Mouse (Mus musculus) urinary bladder, postnatal 14 days (tissue): Measurements from ENCODE around the gene Plac8.

ENCODE experiments used
- DNase-seq: peaks from one replicate; pipeline ENCODE4 v3.0.0; 2021; ENCODE audit warnings: low spot score

The Plac8 gene

DNA sequence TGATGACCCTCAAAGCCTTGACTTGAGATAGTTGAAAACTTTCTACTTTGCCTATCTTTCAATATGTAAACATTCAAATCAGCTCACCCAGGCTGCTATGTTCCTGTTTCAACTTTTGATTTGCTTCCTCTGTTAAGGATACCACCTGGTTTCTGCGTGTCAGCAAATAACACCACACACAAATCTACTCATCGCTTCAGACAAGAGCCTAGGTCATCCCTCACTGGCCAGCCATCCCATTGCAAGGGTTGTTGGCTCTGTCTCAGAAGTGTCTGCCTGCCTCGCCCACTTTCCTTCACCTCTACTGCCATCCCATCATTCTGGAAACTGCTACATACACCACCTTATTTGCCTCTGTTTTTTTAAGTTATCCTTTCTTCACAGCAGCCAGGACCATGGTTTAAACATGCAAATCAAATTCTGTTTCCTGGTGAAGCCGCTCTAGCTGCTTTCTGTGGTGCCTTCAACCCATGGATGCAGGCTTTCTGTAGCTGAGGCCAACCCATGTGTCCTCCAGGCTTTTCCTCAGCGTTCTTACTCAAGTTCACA, 6.9 kb upstream of the Plac8 start:
- no peak for DNase-seq

DNA sequence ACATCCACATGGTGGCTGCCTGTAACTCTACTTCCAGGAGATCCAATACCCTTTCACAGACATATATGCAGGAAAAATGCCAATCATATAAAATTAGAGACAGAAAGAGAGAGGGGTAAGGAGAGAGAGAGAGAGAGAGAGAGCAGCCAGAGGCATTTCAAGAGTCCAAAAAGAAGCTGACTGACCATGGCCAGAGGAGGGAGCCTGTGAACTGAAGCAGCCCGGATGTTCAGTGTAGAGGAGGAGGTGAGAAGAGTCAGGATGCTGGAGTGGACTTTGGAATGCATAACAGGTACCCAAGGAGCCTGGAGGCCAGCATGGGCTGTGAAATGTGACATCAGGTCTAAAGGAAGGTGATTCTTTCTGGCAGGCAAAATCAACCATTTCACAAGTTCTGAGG, 2.7 kb upstream of the Plac8 start:
- DNase-seq: no peak

DNA sequence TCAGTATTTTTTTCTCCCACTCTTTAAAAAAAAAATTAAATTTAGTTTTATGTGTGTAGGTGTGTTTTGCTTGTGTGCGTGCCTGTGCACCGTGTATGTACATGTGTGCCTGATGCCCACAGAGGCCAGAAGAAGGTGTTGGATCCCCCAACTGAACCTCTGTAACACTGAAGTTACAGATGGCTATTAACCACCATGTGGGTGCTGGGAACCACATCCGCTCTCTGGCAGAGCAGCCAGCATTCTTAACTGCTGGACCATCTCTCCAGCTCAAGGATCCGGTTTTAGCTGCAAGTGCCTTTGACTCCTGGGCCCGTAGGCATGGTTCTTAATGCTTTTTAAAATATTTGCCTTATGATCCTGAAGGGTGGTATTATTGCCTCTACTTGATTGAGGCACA, 1.2 kb upstream of the Plac8 start:
- no peak for DNase-seq

DNA sequence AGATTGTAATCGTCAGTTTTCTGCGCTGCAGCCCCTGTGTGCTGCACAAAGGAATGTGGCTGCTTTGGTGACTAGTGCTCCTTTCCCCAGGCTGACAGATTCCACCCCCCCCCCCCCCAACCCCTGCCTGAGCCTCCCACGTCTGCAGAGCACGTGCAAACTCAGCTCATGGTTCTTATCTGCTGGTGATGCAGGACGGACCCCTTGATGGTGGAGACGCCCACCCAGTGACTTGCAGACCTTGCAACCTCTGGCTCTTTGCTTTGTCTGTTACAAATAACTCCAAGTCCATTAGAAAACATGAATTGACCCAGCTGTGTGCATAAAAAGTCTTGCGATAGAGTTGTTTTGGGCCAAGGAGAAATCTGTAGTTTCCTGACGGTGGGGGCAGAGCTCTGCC, 1.3 kb downstream of the Plac8 start:
- DNase-seq: no peak

DNA sequence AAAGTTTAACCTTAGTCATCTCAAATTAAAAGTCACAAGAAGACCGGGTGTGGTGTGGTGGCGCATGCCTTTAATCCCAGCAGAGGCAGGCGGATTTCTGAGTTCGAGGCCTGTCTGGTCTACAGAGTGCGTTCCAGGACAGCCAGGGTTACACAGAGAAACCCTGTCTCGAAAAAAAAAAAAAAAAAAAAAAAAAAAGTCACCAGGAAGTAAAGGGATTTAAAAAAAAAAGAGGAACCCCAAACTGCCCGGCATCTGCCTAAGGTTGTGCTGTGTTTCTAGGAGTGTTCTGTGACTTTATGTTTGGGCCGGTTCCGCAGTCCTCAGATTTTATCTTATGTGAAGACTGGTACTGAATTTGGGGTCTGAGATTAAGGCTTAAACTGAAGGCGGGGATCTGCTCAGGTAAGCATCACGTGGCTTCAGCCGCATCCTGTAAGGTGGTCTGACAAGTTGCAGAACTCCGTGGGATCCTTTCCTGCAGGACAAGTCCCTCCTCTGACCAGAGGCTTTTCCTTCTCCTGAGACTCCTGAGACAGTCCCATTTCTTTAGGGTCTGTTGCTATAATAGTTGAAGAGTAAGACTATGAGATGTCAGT, 1.9 kb downstream of the Plac8 start:
- DNase-seq: no peak

DNA sequence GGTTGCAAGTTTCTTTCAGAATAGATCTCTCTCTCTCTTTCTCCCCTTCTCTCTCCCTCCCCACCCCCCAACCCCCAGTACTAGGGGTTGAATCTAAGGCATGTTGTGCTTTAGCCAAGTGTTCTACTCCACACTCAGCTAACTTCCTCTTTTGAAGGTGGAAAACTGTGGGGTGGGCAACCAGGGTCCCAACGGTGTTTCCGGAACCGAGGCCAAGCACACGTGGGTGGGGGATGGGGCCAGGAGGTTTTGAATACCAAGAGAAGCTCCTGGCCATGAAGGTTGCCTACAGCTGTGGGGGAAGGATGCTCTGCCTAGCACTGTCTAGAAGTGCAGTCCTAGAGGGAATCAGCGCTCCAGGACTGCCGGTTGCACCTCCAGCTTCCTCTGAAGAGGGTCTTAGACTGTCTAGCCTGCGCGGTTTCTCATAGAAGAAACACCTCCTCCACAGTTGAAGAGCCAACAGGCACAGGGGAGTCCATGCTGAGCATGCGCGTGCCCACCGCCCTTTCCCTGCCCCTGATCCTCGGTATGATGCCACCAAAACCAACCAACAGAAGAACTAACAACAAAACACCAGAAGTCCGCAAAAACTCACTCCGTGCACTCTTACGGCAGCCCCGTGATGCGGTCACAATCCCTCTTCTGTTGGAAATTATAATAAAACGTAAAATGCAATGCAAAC, 2.7 kb downstream of the Plac8 start:
- DNase-seq: no peak

DNA sequence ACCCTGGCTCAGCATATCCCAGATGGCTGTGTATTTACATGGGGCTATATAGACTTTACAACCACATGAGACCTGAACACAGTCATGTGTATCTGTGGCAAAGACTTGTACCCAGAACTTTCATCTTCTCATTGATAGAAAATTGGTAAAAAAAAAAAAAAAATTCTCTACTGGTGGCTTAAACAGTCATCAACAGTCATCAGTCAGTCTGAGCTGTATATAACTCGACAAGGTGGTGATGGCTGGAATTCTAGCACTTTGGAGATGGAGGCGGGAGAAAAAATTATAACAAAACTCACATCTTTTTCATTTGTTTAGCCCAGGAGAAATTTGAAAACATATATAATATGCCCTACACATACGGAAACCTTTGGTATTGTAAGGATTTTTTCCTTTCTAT, 3.2 kb downstream of the Plac8 start:
- no peak for DNase-seq

DNA sequence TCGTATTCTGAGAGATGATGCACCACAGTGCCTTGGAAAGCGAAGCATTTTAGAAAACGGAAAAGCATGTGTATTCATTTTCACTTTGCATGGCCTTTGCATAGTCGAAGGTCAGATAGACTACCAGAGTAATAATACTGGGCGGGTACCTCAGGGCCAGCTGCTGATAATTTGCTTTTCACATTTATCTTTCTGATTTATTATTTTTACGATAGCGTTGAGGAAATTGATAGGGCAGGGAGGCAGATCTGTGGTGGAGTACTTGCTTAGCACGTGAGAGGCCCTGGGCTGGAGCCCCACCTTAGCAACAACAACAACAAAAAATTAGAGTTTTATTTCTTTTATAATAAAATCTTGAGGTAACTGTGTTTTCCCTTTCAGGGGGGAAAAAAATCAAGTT, 3.9 kb downstream of the Plac8 start:
- DNase-seq: no peak

DNA sequence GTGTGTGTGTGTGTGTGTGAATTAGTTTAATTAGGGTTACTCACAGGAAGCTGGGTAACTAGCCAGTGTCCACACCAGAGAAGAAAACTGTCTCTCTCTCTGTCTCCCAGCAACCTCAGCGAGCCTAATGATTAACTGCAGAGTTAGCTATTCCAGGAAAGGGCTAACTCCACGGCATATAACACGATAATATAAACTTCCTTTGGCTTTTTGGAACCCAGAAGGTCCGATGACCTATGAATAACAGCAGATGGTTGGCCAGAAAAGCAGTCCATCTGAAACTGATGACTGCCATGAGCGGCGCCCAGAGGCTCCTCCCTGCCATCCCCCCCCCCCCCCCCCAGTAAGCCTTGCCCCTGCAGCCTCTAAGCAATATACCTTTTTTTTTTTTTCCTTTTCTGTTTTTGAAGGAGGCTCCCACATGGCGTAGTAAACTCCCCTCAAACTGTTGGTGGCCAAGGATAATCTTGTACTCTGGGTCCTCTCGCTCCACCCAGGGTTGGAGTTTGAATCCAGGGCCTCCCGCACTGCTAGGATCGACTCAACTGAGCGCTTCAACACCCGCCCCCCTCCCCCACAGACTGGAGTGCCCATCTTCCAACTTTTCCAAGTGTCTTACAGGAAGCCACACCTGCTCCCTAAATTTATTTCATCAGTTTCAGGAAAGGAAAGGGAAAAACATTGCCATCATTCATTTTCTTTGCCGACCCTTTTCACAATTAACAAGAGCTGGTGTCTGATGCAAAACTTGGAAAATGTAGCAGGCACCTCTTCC, 4.6 kb downstream of the Plac8 start:
- DNase-seq: no peak

DNA sequence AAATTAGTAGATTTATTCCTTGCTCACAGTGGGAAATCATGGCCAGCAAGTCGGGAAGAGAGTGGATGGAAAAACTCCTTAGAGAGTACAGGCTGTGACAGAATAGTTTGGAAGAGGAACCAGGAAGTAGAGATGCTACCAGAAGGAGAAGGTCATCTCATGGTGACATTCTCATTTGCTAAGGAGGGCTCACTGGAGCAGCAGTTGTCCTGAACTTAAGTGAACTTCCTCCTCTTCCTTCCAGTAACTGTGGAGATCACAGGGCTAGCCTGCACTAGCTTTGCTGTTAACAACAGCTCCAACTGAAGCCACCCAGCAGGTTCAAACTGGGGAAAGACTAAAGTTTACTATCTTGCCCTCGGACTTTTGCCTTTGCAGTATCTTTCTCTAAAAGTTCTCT, 5.2 kb downstream of the Plac8 start:
- DNase-seq: no peak

DNA sequence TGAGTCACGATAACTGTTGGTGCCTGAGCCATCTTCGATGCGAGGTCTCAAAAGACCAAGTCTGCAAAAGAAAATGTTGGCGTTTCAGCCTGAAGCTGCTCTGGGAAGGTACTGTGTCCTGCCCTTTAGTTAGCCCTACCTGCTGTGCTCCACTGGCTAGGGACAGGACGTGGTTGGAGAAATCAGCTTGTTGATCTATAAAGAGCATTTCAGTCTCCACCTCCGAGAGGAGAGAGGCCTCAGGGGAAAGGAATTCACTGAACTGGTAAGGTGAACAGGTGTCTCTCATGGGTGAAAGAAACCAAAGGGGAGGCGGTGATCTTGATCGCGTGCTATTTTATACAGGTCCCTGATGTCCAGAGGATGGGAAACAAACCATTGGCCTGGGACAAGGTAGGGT, 9.3 kb downstream of the Plac8 start:
- no peak for DNase-seq

DNA sequence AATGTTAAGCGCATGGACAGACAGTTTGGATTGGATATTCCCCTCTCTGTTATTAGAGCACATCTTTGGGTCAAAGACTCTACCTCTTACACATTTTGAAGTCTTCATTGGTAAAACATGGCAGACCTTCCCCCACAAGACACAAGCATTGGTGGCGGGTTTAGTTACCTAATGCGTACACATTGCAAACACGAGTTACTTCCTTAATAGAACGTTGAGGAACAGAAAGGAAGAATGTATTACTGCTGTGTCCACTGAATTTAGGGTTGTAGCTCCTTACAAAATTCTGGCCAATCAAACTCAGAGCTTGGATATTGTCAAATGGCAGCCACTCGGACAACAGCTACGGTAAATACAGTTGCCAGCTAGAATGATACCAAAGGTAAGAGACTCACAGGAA, 12.7 kb downstream of the Plac8 start:
- DNase-seq: no peak

DNA sequence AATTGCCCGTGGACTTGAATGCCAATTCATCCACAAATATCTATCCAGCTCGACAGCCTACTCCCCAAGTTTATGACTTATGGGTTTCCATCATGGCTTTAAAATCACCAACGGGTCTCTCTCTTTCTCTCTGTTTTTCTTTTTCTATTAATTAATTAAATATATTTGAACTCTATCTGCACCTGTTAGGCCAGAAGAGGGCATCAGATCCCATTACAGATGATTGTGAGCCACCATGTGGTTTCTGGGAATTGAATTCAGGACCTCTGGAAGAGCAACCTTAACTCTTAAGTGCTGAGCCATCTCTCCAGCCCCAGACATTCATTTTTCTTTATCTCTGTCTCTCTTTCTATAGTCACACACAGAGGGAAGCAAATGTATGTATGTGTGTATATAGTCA, 13.3 kb downstream of the Plac8 start:
- DNase-seq: no peak

DNA sequence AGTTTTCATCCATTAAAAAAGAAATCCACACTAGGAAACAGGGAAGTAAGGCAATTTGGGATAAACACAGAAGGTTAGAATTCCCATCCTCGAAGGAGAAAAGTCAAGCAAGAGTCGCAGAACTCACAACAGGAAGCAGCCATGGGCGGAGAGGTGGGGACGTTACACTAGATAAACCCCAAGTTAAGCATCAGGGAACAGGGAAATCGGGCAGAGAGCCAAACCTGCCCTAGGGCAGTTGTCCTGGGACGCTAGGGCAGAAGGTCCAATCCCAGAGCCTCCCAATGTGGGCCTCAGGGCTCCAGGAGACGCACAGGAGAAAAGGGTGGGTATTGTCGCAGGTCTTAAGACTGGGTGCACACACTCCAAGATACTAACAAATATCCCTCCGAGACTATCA, 14.5 kb downstream of the Plac8 start:
- DNase-seq: peak; percentile 47

DNA sequence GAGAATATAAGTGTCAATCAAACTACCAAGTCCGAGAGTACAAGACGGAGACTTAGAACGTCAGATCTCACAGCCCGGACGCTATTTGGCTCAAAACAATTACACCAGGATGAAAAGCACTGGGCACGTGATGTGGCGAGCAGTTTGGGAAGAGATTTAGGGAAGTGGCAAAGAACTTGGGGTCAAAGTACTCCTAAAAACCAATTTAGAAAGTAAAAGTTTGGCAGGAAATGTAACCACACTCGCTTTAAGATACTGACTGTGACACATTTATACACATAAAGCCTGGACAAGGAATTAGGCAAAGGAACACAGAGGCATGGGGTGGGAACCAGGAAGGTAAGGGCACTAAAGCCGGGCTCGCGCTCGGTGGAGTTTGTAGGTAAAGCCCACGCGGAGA, 15.0 kb downstream of the Plac8 start:
- DNase-seq: no peak

DNA sequence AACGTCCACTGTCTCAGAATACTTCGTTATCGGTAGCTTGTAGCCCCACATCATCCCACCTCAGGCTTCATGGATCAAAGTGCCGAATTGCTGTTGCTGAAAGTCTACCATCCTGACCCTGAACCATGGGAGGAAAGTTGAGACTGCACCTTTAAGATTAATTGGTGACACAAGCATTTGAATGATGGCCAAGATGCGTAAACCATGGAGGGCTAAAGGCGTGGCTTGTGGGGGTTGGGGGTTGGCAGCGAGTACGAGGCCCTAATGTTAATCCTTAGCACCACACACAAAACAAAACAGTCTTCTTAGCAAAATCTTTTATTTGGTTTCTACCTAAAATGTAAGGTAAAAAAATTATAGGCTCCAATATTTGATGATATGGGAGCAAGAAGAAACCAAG, 18.6 kb downstream of the Plac8 start:
- DNase-seq: no peak

DNA sequence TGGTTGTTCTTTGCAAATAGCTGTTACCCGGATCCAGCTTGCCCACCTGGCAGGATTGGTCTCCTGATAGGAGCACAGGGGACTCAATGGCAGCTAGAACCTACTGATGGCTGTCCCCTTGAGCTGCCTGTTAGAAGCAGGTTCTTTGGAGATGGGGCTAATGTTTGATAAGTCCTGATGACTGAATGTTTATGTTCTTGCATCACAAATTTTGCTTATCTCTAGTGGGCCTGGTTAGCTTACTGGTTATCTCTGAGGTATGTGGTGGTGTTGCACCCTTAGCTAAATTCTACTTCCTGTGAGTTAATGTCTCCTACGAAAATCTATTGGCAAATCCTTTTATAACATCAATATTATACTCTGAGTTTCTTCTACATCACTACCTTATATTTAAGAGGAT, 20.1 kb downstream of the Plac8 start:
- DNase-seq: no peak

DNA sequence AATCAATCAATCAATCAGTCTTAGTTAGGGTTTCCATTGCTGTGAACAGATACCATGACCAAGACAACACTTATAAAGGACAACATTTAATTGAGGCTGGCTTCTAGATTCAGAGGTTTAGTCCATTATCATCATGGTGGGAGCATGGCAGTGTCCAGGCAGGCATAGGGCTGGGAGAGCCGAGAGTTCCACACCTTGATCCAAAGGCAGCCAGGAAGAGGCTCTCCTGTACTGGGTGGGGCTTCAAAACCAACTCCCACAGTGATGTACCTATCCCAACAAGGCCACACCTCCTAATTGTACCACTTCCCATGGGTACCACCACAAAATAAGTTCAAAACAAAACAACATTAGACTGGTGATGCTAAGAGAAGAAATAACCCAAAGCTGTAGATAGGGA, 21.9 kb downstream of the Plac8 start:
- DNase-seq: no peak

DNA sequence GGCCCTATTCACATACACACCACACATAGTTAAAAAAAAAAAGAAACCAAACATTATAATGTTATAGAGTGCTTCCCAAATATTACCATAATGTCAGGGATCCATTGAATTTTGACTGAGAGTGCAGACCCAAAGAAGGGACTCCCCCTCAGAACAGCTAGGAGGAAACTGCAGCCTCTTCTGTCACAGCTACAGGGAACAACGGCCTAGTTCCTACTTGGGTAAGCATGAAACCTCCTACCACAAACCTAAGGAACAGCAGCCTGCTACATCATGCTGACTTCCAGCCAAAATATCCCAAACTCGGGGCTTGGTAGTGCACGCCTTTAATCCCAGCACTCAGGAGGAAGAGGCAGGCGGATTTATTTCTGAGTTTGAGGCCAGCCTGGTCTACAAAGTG, 22.7 kb downstream of the Plac8 start:
- DNase-seq: no peak

DNA sequence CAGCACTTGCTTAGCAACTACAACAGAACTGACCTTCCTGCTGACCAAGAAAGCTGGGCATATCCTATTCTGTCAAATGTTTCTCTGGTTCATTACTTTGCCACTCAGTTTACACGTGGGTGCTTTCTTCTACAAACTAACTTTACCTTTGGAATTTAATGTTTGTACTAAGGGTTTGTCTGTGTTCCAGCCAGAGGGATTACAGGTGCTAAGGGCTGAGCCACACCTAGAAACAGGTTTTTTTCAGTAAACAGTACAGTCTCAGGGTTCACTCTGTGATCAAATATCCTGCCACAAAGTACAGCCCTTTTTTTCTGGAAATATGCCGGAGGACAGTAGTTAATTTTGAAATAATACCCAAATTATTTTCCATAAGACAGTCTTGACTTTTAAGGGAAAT, 23.8 kb downstream of the Plac8 start:
- DNase-seq: no peak

DNA sequence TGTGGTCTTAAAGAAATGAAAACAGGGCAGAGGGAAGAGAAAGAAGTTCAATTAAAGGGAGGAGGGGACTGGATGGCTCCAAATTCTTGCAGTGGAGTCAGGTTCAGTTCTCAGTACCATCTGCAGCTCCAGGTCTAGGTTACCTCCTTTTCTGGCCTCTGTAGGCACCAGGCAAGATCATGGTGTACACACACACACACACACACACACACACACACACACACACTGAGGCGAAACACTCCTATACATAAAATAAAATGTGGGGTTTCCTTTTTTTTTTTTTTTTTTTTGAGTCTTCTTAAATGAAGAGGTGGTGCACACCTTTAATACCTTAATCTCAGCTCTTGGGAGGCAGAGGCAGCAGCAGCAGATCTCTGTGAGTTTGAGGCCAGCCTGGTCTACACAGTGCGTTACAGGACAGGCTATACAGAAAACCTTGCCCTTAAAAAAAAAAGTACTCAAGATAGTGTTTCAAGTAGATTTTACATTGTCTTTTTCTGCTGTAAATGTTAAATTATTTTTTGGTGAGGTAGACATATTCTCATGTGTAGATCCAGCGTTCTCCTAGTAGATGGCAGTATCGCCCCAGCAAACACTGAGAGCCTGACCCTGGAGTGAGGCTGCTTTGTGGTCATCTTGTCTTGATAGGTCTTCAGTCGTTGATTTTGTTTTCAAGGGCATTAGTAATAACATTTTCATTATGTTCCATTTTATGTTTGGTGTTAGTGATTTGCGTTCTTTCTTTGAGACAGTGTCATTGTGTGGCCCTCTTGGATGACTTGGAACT, 25.6 kb downstream of the Plac8 start:
- no peak for DNase-seq

DNA sequence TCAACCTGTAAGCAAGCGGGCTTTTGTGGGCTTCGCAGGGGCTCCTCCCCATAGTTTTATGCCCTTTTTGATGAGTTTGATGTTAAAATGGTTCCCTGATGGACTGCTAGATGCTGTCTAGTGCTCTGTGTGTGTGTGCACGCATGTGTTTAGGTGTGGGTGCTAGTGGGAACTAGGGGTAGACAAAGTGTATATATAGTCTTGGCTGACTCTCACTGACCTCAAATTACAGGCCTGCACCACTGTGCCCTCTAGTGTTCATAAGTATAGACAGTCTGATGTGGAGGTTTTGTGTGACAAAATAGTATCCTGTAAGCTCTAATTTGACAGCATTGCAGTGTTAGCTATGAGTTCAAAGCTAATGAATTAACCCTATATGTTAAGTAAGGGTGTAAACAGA, 35.4 kb downstream of the Plac8 start:
- DNase-seq: no peak

DNA sequence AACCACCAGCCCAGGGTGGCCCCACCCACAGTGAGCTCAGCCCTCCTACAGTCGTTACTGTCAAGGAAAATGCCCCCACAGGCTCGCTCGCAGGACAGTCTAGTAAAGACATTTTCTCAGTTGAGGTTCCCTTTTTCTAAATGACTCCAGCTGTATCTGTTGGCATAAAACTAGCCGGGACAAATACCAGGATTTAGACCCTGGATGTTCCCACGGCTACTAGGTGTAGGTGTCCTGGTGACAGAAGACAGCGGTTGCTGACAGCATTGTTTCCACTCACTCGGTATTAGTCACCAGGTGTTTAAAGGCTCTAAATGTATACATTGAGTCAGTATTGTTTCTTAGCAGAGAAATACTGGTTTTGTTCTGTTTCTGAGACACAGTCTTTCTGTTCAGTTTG, 36.2 kb downstream of the Plac8 start:
- no peak for DNase-seq
